Mouse (Mus musculus) monocyte, adult 2 months (primary cell): ENCODE data around the gene E130114P18Rik.

ENCODE experiments used
- DNase-seq, 2 experiments: peaks; one replicate each; pipeline ENCODE4 v3.0.0; 2022; ENCODE audit warnings: low spot score in 2 of 2, low read depth in 1 of 2

E130114P18Rik gene

GRCm38 (mm10) chr4:97757207-97757977 lies 20.5 kb downstream of the E130114P18Rik start:
- DNase-seq: no peak

DNA sequence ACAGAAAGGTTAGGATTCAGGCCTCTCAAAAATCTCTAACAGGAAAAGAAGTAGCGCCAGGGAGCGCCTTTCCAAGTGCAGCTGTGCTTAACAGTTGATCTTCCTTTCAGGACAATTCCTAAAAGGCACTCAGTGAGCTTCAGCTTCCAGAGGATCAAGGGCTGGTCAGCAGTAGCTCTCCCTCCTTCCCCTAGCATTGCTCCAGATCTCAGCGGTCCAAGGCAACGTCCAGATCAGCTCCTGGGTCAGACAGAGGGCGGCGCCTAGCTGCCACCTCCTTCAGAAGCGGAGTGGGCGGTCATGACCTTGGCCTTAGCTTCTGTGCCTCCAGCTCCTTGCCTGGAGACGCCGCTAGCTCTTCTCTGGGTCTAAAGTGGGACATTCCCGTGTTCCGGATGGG lies 23.6 kb downstream of the E130114P18Rik start:
- no peak for DNase-seq

DNA sequence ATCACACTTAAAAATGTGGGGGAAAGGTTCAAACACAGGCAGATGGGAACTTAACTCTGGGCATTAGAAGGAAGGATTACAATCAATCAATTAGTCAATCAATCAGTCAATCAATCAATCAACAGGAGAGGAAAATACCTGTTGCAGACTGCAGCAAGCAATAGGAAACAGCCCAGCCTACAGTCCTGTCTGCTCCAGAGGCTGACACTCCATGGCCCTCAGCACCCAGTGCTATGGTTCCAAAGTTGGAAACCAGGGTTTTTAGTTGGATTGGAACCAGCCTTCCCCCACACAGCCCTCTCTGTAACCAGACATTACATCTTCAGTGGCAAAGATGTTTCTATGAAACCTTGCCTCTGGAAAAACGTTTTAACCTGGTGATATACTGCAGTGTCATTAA lies 24.4 kb downstream of the E130114P18Rik start:
- DNase-seq: no peak

GRCm38 (mm10) chr4:97752276-97753010 lies 25.4 kb downstream of the E130114P18Rik start:
- DNase-seq: no peak

GRCm38 (mm10) chr4:97751483-97752251 lies 26.2 kb downstream of the E130114P18Rik start:
- DNase-seq: peak in 1 of 2 experiments; percentile 54

- DNase-seq: peak; percentile 61 to 81
These were observed 26.8 kb downstream of the E130114P18Rik start for GRCm38 (mm10) chr4:97751030-97751482.

DNA sequence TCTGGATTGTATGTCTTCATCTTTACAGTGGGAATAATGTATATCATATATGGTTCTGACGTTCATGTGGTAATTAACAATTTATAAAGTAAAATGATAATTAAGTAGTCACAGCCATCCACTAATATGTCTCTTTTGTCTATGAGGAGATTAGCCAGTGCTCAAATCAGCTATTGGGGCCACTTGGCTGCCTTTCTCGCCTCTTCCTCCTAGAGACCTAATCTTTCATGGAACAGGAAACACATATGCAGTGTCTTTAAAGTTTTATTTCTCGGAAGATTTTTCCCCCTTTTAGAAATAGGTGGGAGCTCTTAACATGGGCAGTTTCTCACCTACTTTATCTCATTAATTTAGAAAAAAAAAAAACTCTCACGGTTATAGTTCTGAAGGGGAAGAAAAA lies 27.5 kb downstream of the E130114P18Rik start:
- DNase-seq: no peak

DNA sequence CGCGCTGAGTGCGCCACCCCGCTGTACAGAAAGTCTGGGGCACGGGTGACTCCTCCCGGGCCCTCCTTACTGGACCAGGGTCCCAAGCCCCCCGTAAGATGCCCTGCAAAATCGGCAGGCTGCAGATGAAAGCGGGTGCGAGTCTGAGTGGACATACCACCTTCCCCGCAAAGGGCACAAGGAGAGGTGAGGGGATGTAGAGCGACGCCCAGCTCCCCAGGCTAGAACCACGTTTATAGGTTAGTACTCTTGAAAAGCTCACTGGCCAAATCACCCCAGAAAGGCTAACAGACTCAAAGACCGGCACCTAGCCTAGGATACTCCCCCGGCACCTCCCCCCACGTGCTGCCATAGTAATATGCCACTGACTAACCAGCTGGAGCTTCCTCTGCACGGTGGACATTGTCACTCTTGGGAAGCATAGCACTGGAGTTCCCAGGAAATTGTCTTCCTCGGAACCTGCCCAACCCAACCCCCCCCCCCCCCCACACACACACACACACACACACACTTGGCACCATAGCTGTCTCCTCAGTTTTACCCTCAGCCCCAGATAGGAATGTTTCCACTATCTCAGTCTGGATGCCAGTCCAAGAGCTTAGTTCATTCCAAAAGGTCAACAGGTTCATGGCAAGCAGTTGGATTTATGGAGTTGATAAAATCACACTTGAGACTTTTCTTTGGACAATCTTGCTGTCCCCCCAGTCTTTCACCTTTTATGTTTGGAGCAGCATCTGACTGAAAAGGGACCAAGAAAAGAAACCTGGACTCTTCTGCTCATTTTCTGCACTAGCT lies 31.6 kb downstream of the E130114P18Rik start:
- DNase-seq: no peak

GRCm38 (mm10) chr4:97745296-97746105 lies 32.4 kb downstream of the E130114P18Rik start:
- peak in 1 of 2 experiments; percentile 7 for DNase-seq

- DNase-seq: no peak
These were observed 33.9 kb downstream of the E130114P18Rik start for GRCm38 (mm10) chr4:97743932-97744331.

GRCm38 (mm10) chr4:97733392-97733791 lies 44.5 kb downstream of the E130114P18Rik start:
- no peak for DNase-seq

- DNase-seq: no peak
These were observed 47.5 kb downstream of the E130114P18Rik start for GRCm38 (mm10) chr4:97730416-97730815.

DNA sequence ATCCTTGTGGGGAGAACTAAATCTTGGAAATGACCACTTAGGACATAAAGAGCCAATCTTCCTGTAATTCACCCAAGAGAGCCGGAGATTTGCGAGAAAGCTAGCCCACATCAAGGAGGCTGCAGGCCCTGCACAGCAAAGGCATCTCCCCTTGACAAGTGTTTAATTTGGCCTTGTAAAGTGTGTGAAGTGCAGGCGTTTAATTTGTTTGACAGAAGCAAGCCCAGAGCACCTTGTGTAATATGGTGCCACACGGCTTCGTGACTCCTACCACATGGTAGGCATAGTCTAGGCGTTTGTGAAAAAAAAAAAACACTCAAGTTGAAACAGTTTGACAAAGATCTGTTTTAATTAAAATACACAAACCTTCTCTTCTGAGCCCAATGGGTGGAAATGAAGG lies 47.9 kb downstream of the E130114P18Rik start:
- no peak for DNase-seq

GRCm38 (mm10) chr4:97728520-97728919 lies 49.4 kb downstream of the E130114P18Rik start:
- no peak for DNase-seq

DNA sequence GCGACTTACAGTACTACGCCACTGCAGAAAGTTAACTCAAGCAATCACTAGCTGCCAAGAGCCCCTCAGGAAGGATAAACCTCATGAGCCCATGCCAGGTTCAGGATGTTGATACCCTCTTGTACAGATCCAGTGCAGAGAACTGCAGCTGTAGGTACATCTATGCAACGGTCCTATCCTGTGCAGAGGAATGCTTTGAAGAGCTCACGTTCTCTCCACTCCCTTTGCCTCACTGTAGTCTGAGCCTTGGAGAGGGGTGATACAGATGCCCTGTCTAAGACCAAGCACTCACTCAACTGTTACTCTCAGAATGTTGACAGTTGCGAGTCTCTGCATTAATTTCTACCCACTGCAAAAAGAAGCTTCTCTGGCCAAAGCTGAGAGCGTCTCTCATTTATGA lies 54.5 kb downstream of the E130114P18Rik start:
- no peak for DNase-seq

DNA sequence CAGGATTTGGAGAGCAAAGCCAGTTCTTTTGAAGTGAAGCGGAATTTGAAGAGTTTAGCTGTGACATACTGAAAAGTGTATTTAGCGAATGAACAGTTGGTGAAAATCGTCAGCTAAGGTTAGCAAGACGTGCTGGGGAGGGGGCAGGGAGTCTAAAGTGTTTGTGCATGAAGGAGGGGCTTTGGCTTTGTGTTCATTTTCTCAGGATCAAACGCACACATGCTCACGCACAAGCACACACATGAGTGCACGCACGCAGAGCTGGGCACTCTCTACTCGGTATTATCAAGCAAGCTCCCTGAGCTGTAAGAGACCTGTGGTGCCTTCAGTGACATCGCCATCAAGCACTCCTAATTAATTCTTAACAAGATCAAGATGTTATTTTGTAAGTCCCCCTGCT lies 55.2 kb downstream of the E130114P18Rik start:
- DNase-seq: no peak

DNA sequence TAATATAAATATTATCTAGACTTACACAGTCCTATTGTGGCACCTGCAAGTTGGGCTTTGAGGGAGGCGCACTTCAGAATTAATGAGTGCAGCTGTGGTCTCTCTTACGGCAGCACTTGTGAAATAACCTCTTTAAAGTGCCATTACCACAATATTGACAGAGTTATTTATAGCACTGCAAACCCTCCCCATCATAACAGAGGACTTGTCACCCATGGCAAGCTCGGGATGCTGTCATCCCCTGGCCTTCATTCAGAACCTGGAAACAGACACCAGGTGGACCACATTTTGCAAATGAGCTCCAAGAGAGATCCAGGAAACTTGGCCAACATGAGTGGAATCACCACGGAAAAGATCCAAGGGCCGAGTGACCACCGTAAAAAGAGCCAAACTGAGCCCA lies 63.3 kb downstream of the E130114P18Rik start:
- no peak for DNase-seq

- DNase-seq: no peak
These were observed 63.7 kb downstream of the E130114P18Rik start for GRCm38 (mm10) chr4:97714101-97714615.

GRCm38 (mm10) chr4:97712547-97712946 lies 65.3 kb downstream of the E130114P18Rik start:
- DNase-seq: no peak
